Mouse (Mus musculus) lung, postnatal 0 days (tissue): Measurements from ENCODE around the gene Znrf1. TPM values are rescaled to one million over a fixed set of nuclear protein-coding genes. Genes with fewer than 3 reads are reported as not detected.

Experiments used
- ATAC-seq: fragments of 200-750 bp; cut with Nextera tagmentation; 2 replicates; pipeline ENCODE4 v1.8.0; 2017; ENCODE audit warnings: moderate library complexity
- DNase-seq: peaks from one replicate; pipeline ENCODE4 v3.0.0-alpha.2; 2016; ENCODE audit warnings: low spot score
- H3K27ac ChIP-seq: fragments of 300-500 bp; sonication (generic); 2 replicates; pipeline ENCODE4 v1.5.1; 2014; ENCODE audit warnings: antibody characterized with exemption, mild to moderate bottlenecking, low read length, mixed read lengths
- H3K27me3 ChIP-seq: fragments of 300-500 bp; sonication (generic); replicated peaks from 2 replicates; pipeline ENCODE4 v1.6.1; 2014; ENCODE audit warnings: low read length, mixed read lengths; ENCODE audit not compliant: insufficient read depth
- H3K36me3 ChIP-seq: fragments of 300-500 bp; sonication (generic); 2 replicates; pipeline ENCODE4 v1.6.1; 2014; ENCODE audit warnings: low read length, mixed read lengths; ENCODE audit not compliant: insufficient read depth
- H3K4me1 ChIP-seq: fragments of 300-500 bp; sonication (generic); 2 replicates; pipeline ENCODE4 v1.6.1; 2014; ENCODE audit warnings: antibody characterized with exemption, low read depth, low read length, mixed read lengths; ENCODE audit not compliant: insufficient read depth
- H3K4me2 ChIP-seq: fragments of 300-500 bp; sonication (generic); replicated peaks from 2 replicates; pipeline ENCODE4 v1.6.1; 2014; ENCODE audit warnings: low read depth, mild to moderate bottlenecking, low read length, moderate library complexity, mixed read lengths
- H3K4me3 ChIP-seq: fragments of 300-500 bp; sonication (generic); 2 replicates; pipeline ENCODE4 v1.5.1; 2014; ENCODE audit warnings: low read depth, low read length
- H3K9ac ChIP-seq: fragments of 300-500 bp; sonication (generic); replicated peaks from 2 replicates; pipeline ENCODE4 v1.6.1; 2014; ENCODE audit warnings: low read depth, mild to moderate bottlenecking
- H3K9me3 ChIP-seq: fragments of 300-500 bp; sonication (generic); 2 replicates; pipeline ENCODE4 v1.6.1; 2016; ENCODE audit warnings: low read length, mixed read lengths
- CTCF ChIP-seq: IDR thresholded peaks from 2 replicates; pipeline ENCODE4 v1.5.1; 2016; ENCODE audit warnings: antibody characterized with exemption, mild to moderate bottlenecking
- EP300 ChIP-seq: IDR thresholded peaks from 2 replicates; pipeline ENCODE4 v1.6.1; 2016; ENCODE audit warnings: antibody characterized with exemption, mild to moderate bottlenecking, control low read depth
- WGBS: fragments of 180-500 bp; shearing (Covaris S2); extraction: QIAGEN DNeasy Blood & Tissue Kit; methylation state at CpG from one replicate; pipeline ENCODE4 v1.1.7; 2014; 5-methylcytosine and 5-hydroxymethylcytosine counted together
- polyA plus RNA-seq: library from polyadenylated mRNA; unstranded; fragments of >200 nt; fragmentation: Nextera tagmentation; extraction: Ambion mirVana; gene quantifications from 2 replicates; pipeline ENCODE4 v1.2.1, GENCODE M21; 2015

Znrf1 gene
- polyA plus RNA-seq, 1 experiment from 2014 or later = 24.5 TPM

- ATAC-seq (peak; percentile 85), DNase-seq (peak; percentile 96)
- Histone ChIP-seq H3K36me3 (no peaks in the 10 kb centered on the region), H3K4me2 (0 out of 2 replicates have a peak overlapping the region, but pooled peaks have one; percentile 6), H3K4me3 (no peak overlapping the region), H3K9ac (no peak overlapping the region), H3K27ac (peak overlapping the region; percentile 81), H3K27me3 (no peaks in the 10 kb centered on the region), H3K4me1 (peaks cover 30% of the 10 kb centered on the region; the same call in 1 of the 2 replicates), H3K9me3 (no peaks in the 10 kb centered on the region)
- TF ChIP-seq EP300 = peak; percentile 91
- no peak for TF ChIP-seq CTCF
- 8% methylated on average over 1 of the region's 1 CpGs for WGBS
These were observed 61.4 kb downstream of the Znrf1 start for GRCm38 (mm10) chr8:111597310-111597709.

GRCm38 (mm10) chr8:111599707-111600444, 64.0 kb downstream of the Znrf1 start:
- Histone ChIP-seq H3K27ac (no peak overlapping the region), H3K9me3 (no peaks in the 10 kb centered on the region), H3K27me3 (no peaks in the 10 kb centered on the region), H3K36me3 (no peaks in the 10 kb centered on the region), H3K4me1 (peaks cover 20% of the 10 kb centered on the region; the same call in 1 of the 2 replicates), H3K9ac (no peak overlapping the region), H3K4me3 (no peak overlapping the region), H3K4me2 (no peak overlapping the region)
- TF ChIP-seq EP300 = no peak
- TF ChIP-seq CTCF = no peak
- ATAC-seq (no peak), DNase-seq (no peak)
- 71% methylated on average over 9 of the region's 9 CpGs for WGBS

- Histone ChIP-seq H3K4me2 (no peak overlapping the region), H3K27me3 (no peaks in the 10 kb centered on the region), H3K36me3 (no peaks in the 10 kb centered on the region), H3K4me1 (no peaks in the 10 kb centered on the region; the same call in 1 of the 2 replicates), H3K4me3 (no peak overlapping the region), H3K9me3 (no peaks in the 10 kb centered on the region), H3K27ac (no peak overlapping the region), H3K9ac (no peak overlapping the region)
- WGBS = 92% methylated on average over 4 of the region's 4 CpGs
- ATAC-seq = no peak
- DNase-seq = no peak
- TF ChIP-seq EP300 = no peak
- TF ChIP-seq CTCF = no peak
These were observed 66.2 kb downstream of the Znrf1 start for GRCm38 (mm10) chr8:111602050-111602449.

GRCm38 (mm10) chr8:111604986-111605385, 69.1 kb downstream of the Znrf1 start:
- no peaks in the 10 kb centered on the region for H3K9me3 ChIP-seq
- H3K4me2 ChIP-seq = no peak overlapping the region
- no peak for TF ChIP-seq CTCF
- TF ChIP-seq EP300 = no peak
- ATAC-seq = no peak
- no peak overlapping the region for H3K27ac ChIP-seq
- H3K4me3 ChIP-seq = no peak overlapping the region
- DNase-seq = no peak
- H3K27me3 ChIP-seq = no peaks in the 10 kb centered on the region
- no peaks in the 10 kb centered on the region for H3K36me3 ChIP-seq
- H3K4me1 ChIP-seq = no peaks in the 10 kb centered on the region
- H3K9ac ChIP-seq = no peak overlapping the region
- WGBS = 96% methylated on average over 2 of the region's 2 CpGs

- H3K9me3 ChIP-seq = no peaks in the 10 kb centered on the region
- H3K4me1 ChIP-seq = no peaks in the 10 kb centered on the region
- TF ChIP-seq EP300 (no peak), CTCF (no peak)
- ATAC-seq = no peak
- no peak overlapping the region for H3K4me3 ChIP-seq
- WGBS = 80% methylated on average over 9 of the region's 9 CpGs
- DNase-seq = no peak
- H3K27me3 ChIP-seq = no peaks in the 10 kb centered on the region
- H3K9ac ChIP-seq = no peak overlapping the region
- H3K4me2 ChIP-seq = no peak overlapping the region
- no peaks in the 10 kb centered on the region for H3K36me3 ChIP-seq
- H3K27ac ChIP-seq = no peak overlapping the region
These were observed 71.1 kb downstream of the Znrf1 start for GRCm38 (mm10) chr8:111606961-111607360.

GRCm38 (mm10) chr8:111607414-111607813, 71.5 kb downstream of the Znrf1 start:
- ATAC-seq (no peak), DNase-seq (no peak)
- Histone ChIP-seq H3K9ac (no peak overlapping the region), H3K4me1 (no peaks in the 10 kb centered on the region), H3K4me3 (no peak overlapping the region), H3K27me3 (no peaks in the 10 kb centered on the region), H3K36me3 (no peaks in the 10 kb centered on the region), H3K9me3 (no peaks in the 10 kb centered on the region), H3K27ac (no peak overlapping the region), H3K4me2 (no peak overlapping the region)
- 89% methylated on average over 7 of the region's 7 CpGs for WGBS
- TF ChIP-seq CTCF (no peak), EP300 (no peak)
